Mouse (Mus musculus) cerebellum, postnatal 14 days (tissue): ENCODE data around the gene Ybx1.
A peak's percentile ranks its signal among the peaks of the same experiment; 100 is the strongest.
"Not testable (repeated sequence)": the region's sequence is repeated elsewhere in the genome, so short reads cannot be mapped to it uniquely, and the experiment has no call there.

Experiments
- DNase-seq, 2 experiments: peaks; one replicate each; pipeline ENCODE4 v3.0.0; 2021; ENCODE audit warnings: mixed read lengths in 2 of 2

Gene Ybx1

GRCm38 (mm10) chr4:119294415-119295133, at the start of gene Ybx1:
TSS of gene Ybx1 (minus strand) at chr4:119294604.
- peak; percentile 100 for DNase-seq

GRCm38 (mm10) chr4:119338861-119339361, 44.5 kb upstream of the Ybx1 start:
- DNase-seq, result peak; percentile 74 to 85

DNA sequence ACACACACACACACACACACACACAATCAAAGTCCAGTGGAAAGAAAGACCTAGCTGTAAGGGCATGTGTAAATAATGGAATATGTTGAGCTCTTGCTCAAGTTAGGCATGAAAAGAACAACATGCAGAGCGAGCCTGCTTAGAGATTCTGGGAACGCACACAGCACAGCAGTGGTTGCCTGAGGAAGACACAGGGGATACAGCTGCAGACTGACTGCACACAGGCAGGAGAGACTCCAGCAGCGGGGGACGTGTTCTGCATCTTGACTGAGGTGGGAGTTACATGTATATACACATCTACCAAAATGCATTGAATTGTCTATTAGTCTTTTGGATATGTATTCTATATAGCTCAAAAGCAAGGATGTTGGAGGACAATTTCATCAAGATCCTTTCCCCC, 44.0 kb upstream of the Ybx1 start:
- DNase-seq, result no peak

DNA sequence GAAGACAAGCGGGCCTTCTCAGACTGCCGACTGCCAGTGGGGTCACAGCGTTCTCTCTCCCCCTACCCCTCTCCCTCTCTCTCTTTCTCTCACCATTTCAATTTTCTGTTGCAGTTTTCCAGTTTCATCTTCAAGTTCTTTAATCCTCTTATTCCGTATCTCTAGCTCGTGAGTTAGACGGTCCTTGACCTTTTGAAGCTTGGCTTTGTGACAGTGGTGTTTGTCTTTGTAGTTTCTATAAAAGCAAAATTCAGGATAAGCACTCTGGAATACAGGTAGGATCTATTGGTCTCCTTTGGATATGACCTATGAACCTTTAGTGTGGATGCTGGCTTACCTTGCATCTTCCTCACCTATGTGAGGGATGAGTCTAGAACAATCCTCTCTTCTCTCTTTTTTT, 39.1 kb upstream of the Ybx1 start:
- no peak for DNase-seq

DNA sequence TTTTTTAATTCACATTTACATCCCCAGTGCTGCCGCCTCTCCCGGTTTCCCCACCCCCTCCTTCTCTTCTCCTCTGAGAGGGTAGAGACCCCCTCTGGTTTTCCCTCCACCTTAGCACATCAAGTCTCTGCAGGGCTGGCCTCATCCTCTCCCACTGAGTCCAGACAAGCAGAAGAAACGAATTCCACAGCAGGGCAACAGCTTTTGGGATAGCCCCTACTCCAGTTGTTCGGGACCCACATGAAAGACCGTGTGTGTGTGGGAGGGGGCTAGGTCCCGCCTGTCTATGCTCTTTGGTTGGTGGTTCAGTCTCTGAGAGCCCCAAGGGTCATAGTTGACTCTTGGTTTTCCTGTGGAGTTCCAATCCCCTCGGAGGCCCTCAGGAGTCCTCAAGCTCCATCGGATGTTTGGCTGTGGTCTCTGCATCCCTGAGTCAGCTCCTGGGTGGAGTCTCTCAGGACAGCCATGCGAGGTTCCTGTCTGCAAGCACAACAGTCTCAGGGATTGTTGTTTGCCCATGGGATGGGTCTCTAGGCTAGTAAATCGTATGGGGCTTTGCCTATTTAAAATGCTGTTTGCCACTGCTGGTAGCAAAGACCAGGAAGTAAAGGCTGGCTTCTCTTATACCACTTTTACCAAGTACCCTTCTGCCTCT, 26.6 kb upstream of the Ybx1 start:
- peak; percentile 25 to 44 for DNase-seq

- DNase-seq, result peak; percentile 97
Observed at GRCm38 (mm10) chr4:119320131-119320830, 25.9 kb upstream of the Ybx1 start, which contains the start of gene Ppih. TSS of gene Ppih (minus strand) at chr4:119320546.

DNA sequence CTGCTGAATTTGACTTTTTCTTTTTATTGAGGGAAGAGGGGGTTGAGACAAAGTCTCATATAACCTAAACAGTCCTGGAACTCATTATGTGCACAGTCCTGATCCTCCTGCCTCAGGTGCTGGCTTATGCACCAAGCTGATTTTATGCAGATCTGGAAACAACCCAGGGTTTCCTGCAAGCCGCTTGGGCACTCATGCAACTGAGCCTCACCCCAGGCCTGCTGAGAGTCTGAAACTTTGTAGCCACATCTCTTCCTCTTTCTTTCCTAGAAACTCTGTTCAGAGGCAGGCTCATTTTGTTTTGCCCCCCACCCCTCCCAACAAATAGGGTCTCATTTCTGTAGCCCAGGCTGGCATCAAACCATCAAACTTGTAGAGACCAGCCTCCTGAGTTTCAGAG, 19.4 kb upstream of the Ybx1 start:
- DNase-seq, result no peak

- DNase-seq, result no peak
Observed at GRCm38 (mm10) chr4:119305418-119305817, 11.0 kb upstream of the Ybx1 start.

GRCm38 (mm10) chr4:119303291-119303690, 8.9 kb upstream of the Ybx1 start:
- DNase-seq, result no peak

- no peak for DNase-seq
Observed at GRCm38 (mm10) chr4:119301777-119302176, 7.4 kb upstream of the Ybx1 start.

GRCm38 (mm10) chr4:119300761-119301160, 6.4 kb upstream of the Ybx1 start:
- DNase-seq, result no peak

- DNase-seq, result no peak
Observed at GRCm38 (mm10) chr4:119297361-119297760, 3.0 kb upstream of the Ybx1 start.

DNA sequence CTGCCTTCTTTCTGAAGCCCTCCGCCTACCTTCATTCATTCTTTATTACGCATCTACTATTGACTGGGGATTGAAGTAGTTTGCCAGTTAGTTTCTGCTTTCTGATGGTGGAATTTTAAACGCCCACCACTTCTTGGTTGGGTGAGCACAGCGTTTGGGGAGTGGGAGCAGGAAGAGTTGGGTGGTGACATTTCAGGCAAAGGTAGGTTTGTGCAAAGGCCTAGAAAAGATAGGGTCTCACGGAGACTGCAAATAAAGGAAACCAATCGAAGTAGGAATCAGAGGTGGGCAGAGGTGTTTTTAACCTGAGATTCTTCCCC, 690 bp upstream of the Ybx1 start:
- no peak for DNase-seq

DNA sequence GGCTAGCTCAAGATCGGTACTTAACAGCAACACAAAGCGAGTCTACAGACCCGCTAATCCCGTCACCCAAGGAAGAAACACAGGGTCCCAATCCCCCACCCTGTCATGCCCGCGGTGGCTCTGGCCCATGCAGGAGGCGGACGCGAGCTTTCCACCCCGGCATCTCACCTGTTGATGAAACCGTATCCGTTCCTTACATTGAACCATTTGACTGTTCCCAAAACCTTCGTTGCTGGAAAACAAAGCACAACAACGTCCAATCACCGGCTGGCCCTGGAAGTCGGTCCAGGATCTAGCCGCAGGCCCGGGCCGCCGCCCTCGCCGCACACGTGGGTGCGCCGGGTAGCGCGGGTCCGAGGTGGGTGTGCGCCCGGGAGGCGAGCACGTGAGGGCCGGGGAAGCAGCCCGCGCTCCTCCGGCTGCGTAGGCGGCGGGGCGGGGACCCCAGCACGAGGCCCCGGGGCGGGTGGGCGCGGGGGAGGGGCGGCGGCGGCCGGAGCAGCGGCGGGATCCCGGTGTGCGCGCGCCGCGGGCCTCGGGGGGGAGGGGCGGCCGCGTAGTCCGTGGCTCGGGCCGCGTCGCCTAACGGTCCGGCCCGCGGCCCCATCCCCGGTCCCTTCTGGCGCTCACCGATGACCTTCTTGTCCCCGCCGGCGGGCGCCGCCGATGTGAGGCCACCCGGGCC, 688 bp downstream of the Ybx1 start:
- peak in 1 of 2 experiments; percentile 46 for DNase-seq

DNA sequence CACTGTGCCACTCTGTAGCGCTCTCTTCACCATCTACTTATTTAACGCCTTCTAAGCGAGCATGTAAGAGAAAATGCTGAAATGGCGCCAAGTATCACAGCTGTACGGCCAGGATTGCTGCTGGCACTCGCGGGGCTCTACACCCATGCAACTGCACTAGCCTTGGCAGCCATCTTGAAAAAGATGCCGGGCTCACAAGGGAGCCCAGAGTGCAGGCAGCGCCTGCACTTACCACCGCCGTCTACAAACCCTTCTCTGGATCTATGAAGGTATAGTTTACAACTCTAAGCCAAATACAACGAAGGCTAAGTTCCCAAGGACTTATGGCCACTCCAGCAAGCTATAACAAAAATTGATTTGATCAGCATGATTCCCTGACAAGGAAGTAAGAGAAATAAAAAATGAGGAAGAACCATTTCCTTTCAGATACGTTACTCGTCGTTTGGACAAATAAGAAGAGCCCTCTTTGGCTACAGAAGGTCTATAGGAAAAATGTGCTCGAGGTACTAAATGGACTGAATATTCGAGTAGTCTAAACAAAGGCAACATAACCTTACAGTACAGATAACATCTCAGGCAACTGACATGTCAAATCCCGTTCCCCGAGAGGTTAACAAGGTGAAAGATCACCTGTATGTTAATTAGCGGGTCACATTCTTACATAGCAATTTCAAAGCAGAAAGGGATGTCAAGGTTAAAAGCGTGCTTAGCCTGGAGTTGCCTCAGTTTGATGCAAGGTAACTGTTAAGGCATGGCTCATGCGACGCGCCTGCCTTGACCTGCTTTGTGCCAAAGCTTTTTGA, 1.4 kb downstream of the Ybx1 start:
- DNase-seq, result peak; percentile 49 to 55

GRCm38 (mm10) chr4:119291921-119292320, 2.5 kb downstream of the Ybx1 start:
- DNase-seq, result no peak

- no peak for DNase-seq
Observed at GRCm38 (mm10) chr4:119285336-119285735, 9.1 kb downstream of the Ybx1 start.

- DNase-seq, result no peak
Observed at GRCm38 (mm10) chr4:119284861-119285260, 9.5 kb downstream of the Ybx1 start.

DNA sequence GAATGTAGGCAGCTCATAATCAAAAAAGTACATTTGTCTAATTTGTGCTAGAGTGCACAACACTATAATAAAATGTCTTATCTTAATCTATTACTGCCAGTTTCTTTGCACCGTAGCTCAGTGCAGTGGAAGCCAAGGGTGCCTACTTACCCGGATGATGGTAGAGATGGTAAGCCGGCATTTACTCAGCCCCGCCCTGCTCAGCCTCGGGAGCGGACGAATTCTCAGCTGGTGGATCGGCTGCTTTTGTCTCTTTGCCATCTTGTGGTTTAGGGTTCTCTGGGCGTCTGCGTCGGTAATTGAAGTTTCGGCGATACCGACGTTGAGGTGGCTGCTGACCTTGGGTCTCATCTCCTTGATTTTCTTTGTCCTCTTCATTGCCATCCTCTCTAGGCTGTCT, 15.6 kb downstream of the Ybx1 start:
- DNase-seq, result not testable (repeated sequence)

DNA sequence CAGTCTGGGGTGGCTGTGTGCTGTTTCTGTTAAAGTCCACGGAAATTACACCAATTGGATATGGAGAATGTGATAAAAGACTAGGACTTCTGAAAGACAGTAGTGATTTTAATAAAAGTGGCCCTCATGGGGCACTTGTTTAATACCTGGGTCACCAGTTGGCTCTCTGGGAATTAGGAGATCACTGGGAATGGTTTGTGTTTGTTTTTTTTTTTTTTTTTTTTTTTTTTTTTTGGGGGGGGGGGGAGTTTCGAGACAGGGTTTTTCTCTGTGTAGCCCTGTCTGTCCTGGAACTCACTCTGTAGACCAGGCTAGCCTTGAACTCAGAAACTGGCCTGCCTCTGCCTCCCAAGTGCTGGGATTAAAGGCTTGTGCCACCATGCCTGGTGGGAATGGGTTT, 18.7 kb downstream of the Ybx1 start:
- no peak for DNase-seq

GRCm38 (mm10) chr4:119275226-119275625, 19.2 kb downstream of the Ybx1 start:
- DNase-seq, result no peak

GRCm38 (mm10) chr4:119274627-119275026, 19.8 kb downstream of the Ybx1 start:
- no peak for DNase-seq
